Mouse (Mus musculus) layer of hippocampus, postnatal 25 days (tissue): Measurements from ENCODE around the gene Heatr3. TPM values are rescaled to one million over a fixed set of nuclear protein-coding genes. Genes with fewer than 3 reads are reported as not detected.

Source experiments
- DNase-seq, 2 experiments: peaks; one replicate each; pipeline ENCODE4 v3.0.0; 2022; ENCODE audit warnings: mixed read lengths in 2 of 2, low spot score in 1 of 2; ENCODE audit errors: extremely low spot score in 1 of 2
- total RNA-seq, 2 experiments: library from RNA; stranded (reverse); gene quantifications; 2 replicates each; pipeline ENCODE4 v1.2.3; 2021

Heatr3 gene
- 10 to 100 TPM; 29.5 to 31.9 TPM for total RNA-seq

DNA sequence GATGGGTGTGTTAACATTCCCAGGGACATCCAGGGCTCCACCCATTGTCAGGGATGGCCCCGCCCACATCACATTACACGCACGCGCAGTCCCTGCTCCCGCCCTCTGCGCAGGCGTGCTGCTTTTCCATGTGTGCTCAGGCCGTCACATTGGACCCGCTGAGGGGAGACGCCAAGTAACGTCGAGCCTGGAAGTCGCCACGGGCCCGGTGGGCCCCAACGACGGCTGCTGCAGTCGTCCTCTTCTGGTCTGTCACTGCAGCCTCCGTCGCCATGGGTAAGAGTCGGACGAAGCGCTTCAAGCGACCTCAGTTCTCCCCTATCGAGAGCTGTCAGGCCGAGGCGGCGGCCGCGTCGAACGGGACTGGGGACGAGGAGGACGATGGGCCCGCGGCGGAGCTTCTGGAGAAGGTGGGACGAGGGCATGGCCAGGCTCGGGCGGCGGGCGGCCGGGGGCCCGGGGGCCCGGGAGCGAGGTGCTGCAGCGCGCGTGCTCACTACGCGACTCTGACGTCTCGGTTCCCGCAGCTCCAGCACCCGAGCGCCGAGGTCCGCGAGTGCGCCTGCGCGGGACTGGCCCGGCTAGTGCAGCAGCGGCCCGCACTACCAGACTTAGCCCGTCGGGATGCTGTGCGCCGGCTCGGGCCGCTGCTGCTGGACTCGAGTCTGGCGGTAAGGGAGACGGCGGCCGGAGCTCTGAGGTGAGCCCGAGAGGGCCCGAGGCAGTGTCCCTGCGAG lies at the start of gene Heatr3:
Gene Heatr3, plus strand, starts transcription at position 108 of the 737 bp plus-strand sequence.
- DNase-seq, result peak; percentile 90

DNA sequence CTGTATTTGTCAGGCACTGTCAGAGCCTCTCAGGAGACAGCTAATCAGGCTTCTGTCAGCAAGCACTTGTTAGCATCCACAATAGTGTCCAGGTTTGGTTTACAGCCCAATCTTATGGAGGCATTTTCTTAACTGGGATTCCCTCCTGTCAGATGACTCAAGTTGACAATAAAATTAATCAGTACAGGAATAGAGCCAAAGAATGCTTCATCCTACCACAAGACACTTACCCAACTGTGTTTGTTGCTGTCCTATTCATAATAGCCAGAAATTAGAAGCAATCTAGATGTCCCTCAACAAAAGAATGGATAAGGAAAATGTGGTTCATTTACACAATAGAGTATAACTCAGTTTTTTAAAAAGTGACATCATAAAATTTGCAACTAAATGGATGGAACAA lies 49.6 kb upstream of the Heatr3 start:
- no peak for DNase-seq

DNA sequence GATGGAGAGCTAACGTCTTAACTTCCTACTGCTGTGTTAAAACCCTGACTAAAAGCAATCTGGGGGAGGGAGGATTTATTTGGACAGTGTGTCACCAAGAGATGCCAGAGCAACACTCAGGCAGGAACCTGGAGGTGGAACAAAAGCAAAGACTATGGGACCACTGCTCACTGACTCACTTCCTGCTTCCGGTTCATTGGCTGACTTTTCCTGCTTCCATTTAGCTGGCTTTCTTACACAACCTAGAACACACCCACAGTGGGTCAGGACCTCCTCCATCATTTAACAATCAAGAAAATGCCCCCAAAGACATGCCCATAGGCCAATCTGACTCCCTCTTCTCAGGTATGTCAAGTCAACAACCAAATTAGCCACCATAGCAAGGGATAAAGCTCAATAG lies 46.0 kb upstream of the Heatr3 start:
- no peak for DNase-seq

DNA sequence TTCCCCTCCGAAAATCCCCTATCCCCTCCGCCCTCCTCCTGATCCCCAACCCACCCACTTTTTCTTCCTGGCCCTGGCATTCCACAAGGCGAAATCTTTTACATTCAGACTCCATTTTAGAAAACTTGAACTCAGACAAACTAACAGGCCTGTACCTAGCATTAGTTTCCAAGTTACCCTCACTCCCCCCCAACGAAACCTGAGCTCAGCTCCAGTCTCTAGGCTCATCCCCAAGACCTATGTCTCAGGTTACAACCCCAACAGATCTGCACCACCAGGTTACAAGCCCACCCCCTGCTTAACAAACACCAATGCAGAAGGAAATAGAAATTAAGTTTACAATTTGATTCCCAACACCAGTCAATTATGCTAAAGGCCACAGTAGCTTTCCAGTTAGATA lies 44.3 kb upstream of the Heatr3 start:
- no peak for DNase-seq

DNA sequence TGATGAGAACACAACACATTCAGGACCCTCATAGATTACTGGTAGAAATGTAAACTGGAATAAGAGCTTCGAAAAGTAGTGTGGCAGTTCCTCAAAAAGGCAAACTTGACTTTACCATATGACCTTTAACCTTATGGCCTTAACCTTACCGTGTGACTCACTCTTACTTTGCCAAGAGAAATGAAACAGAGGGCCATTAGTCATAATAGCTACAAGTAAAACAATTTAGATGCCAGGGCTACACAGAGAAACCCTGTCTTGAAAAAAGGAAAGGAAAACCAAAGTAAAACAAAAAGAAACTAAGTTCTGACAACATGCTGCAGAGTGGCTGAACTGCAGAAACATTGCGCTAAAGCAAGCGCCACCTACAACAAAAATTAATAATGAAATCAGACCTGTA lies 38.8 kb upstream of the Heatr3 start:
- DNase-seq, result no peak

DNA sequence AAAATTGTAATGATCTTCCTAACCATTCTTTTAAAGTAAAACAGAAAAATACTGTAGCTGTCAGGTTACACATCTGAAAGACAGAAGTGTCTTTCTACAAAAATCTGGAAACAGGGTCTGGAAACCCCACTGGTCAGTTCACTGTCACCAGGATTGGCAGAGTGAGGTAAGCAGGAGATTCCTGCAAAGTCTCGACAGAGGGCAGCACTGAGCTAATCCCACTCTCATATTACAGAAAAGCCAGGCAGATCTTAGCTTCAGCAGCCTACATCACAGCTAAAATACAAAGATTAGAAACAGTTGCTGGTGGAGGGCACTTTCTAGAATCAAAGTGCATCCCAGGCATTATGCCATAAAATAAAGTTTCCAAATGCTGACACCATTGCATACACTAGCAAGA lies 38.1 kb upstream of the Heatr3 start:
- peak in 1 of 2 experiments; percentile 36 for DNase-seq

DNA sequence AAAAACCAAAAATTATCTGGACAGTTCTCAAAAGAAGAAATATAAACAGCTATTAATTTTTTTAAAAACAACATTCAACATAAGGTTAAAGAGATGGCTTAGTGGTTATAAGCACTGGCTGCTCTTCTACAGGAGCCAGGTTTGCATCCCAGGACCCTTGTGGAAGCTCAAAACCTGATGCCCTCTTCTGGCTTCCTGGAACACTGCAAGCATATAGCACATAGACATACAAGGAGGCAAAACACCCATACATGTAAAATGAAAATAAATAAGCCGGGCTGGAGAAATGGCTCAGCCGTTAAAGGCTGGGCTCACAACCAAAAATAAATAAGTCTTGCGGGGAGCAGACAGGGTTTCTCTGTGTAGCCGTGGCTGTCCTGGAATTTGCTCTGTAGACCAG lies 28.4 kb upstream of the Heatr3 start:
- DNase-seq, result no peak

DNA sequence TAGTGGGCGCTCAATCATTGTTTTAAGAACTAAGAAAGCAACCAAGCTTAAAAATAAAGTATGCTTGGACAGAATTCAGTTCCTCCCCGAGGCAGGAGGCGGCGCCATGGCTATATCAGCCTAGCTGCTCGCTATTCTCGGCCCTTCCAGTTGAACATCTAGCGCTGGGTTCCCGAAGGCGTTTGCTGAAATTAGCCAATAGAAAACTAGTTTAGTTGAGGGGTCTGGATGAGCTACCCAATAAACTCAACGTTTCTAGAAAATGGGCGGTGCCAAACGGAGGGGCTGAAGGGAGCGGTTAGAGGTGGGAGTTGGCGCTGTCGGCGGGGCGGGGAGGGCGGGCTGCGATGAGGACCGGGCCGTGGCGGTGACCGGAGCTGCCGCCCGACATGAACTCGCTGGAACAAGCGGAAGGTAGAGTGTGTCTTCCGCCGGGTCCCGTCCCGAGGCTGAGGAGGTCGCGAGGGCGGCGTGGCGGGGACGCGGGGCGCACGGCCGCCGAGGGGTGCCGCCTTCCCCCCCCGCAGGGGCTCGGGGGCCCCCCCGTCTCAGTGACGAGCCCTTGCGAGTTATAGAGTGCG lies 19.1 kb upstream of the Heatr3 start, which contains the start of gene Cnep1r1:
Gene Cnep1r1, plus strand, starts transcription at position 314 of the 581 bp plus-strand sequence.
- DNase-seq, result peak; percentile 82 to 84

DNA sequence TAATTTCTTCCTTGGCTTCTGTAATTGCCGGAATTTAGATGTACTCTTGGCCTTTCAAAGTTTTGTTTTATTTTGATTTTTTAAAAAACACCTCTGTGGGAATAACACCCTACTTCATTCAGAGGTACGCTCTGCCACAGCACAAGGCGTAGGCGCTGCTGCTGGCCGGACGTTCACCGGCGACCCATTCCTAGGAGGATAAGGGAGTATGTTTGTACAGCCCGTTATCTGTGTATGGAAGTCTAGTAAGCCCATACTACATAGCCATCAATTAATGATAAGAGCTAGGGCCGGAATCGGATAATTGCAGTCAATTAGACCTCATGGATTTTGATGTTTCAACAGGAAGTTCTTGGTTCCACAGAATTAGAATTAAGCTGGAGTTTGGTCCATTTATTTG lies 18.6 kb upstream of the Heatr3 start:
- no peak for DNase-seq

DNA sequence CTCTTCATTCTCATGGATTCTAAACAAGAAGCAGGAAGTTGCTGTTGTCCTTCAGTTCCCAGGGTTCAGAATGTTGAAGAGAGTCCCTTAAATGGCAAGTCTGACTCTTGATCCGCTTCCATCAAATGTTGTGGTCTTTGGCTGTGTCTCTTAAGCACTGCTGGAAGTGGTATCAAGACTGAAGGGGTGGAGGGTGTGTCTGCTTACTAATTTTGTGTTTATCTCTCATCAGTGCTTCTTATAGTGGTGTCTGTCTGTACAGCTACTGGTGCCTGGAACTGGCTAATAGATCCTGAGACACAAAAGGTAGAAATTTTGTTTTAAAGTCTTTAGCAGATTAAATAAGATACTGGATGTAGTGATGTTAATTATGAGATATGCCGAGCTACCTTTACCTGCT lies 12.8 kb upstream of the Heatr3 start:
- no peak for DNase-seq

DNA sequence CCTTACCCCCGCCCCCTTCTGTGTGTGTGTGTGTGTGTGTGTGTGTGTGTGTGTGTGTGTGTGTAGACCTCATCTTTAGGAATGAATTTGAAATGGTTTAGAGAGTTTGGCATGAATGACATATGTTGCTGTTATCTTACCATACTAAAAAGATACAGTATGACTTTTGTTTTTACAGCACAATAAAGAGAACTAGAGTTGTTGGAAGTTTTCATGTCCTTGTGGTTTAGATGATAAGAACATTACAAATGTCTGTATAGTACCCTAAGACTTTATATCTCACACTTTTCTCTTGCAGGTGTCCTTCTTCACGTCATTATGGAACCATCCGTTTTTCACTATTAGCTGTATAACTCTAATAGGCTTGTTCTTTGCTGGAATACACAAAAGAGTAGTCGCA lies 8.3 kb upstream of the Heatr3 start:
- no peak for DNase-seq

DNA sequence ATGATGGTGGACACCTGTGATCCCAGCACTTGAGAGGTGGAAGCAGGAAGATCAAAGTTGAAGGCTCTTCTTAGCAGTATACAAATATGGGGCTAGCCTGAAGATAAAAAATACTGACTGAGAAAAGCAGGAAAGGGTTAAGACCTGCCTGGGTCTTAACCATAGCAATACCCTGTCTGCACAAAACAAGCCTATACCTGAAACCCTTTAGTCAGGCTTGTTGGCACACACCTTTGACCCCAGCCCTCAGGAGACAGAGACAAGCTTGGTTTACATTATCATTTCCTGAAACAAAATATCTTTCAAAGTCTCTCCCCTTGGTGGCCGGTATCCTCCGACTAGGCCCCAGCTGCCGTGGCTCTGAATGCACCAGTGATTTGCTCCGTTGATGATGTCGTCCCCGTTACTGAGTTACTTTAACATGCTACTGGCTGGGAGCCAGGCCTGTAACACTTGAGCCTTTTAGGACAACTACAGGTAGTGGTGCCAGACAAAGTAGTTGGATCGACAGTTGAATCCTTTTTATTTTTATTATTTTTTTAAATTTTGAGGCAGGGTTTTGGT lies 6.8 kb upstream of the Heatr3 start:
- DNase-seq, result no peak

DNA sequence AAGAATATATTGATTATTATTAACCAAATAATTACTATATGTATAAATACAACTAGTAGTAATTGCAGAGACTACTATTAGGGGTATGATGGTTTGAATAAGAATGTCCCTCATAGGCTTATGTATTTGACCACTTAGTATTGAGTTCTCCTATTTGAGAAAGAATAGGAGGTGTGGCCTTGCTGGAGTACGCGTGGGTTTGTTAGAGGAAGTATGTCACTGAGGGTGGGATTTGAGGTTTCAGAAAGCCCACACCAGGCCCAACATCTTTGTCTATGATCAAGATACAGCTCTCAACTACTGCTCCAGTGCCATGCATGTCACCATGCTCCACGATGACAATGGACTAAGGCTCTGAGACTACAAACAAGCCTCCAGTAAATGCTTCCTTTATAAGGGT lies 1.6 kb downstream of the Heatr3 start:
- DNase-seq, result no peak

DNA sequence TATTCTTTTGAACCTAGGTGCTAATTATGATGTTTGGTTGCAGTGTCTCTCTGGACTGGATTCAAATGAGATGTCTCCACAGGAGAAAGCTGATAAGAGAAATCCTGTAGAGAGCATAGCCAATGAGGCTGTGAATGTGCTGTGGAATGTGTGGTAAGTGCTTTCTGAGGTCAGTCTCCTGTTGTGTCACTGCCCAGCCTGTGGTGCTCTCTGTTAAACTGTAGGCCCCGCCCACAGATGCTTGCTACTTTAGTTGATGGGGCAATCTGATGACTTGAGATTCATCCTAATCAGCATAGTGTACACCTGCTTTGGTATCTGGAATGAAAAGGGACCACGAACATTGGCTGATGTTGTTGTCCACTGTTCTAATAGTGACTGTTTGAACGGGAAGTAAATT lies 4.0 kb downstream of the Heatr3 start:
- DNase-seq, result no peak

DNA sequence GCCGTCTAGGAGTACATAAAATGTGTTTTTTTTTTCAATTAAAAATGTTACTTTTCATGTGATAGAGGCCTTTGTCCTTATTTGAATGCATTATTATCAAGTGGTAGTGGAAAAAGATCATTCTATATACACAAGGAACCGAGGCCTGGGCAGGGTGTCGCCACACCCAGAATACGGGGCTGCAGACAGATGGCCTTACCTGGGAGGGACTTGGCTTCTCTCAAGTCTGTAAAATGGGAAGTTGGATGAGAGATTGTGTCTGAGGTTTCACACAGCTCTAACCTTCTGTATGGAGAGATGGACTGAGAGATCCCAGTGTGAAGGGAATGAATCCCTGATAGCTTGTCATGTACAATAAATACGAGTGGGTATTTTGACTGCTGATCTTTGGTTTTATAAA lies 6.4 kb downstream of the Heatr3 start:
- no peak for DNase-seq

DNA sequence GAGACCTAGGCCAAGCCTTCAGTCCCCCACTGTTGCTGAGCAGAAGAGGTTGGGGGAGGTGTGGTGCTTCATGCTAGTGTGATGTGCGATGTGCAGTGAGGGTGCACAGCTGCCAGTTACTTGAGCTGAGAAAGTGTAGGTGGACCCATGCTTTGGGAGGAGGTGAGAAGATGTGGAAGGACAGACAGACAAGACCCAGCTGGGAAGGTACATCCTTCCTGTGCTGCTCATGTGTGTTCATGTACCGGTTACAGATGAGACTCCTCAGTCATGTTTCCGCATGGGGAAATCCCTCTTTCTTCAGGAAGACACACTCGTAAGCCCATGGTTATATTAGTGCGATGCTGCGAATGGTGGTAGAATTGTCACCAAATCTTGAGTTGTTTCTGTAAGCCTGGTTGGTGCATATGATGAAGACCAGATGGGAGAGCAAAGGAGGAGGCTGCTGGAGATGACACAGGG lies 13.3 kb downstream of the Heatr3 start:
- DNase-seq, result no peak

DNA sequence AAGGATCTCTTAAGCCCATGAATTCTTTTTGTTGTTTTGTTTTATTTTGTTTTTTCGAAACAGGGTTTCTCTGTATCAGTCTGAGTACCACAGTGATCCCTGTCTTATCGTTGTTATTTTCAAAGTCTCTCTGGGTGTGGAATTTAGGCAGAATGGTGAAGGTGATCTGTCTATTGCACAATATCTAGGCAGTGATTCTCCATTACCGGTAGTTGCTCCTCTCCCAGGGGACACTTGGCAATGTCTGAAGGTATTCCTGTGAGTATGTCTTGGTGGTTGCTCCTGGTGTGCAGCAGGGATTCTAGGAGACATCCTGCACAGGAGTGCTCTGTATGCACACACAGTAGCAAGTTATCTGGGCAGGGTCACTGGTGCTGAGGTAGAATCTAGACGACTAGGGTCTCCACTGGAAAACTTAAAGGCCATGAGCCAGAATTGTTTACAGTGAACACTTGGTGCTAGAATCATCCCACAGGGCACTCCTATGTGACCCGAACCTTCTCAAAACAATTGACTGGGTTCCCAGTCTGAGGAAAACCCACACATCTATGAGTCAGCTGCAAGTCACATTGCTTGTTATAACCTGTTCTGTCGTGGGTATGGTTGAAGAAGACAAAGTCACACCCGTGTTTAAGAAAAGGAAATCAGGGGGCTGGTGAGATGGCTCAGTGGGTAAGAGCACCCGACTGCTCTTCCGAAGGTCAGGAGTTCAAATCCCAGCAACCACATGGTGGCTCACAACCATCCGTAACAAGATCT lies 22.8 kb downstream of the Heatr3 start:
- DNase-seq, result no peak

DNA sequence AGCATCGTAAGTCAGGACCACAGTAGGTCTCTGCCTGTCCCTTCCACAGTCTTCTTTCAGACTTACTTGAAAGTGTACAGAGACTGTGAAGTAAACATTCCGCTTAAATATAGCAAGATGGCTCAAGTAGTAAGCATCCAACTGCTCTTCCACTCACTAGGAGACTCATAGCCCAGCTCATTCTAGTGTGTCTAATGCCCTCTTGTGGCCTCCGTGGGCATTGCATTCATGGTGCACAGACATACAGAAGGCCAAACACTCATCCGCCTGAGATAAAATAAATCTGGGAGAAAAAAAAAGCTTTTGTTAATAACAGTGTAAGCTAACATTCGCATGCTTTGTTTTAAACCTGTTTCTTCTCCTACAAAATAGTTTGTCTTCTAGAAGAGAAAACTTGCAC lies 23.8 kb downstream of the Heatr3 start:
- peak; percentile 17 to 74 for DNase-seq

DNA sequence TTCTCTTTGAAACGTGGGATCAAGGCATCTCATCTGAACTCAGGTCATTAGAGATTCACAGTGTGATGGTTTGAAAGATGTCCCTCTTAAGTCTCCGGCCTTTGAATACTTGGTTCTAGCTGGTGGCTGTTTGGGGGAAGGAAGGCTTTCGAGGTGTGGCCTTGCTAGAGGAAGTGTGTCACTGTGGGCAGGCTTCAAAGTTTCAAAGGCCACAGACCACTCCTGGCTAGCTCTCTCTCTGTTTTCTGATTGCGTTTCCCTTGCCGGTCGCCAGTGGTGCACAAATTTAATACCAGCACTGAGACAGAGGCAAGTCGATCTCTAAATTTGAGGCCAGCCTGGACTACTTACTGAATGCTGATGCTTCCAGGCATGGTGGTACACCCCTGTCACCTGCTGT lies 37.6 kb downstream of the Heatr3 start:
- no peak for DNase-seq

DNA sequence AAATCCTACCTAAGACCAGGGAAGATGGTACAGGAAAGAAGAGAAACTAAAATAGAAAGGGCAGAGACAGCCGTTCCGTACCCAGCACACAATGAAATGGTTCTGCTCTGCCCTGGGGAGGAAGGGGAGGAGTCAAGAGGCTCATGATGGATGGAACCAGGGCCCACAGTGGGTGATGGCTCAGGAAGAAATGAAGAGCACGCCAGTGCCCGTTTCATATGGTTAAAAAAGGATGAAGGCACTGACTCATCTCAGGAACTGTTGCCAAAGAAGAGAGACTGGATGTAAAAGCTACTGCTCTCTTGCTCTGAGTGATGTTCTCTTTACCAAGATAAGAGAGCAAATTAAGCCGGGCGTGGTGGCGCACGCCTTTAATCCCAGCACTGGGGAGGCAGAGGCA lies 39.6 kb downstream of the Heatr3 start:
- no peak for DNase-seq

DNA sequence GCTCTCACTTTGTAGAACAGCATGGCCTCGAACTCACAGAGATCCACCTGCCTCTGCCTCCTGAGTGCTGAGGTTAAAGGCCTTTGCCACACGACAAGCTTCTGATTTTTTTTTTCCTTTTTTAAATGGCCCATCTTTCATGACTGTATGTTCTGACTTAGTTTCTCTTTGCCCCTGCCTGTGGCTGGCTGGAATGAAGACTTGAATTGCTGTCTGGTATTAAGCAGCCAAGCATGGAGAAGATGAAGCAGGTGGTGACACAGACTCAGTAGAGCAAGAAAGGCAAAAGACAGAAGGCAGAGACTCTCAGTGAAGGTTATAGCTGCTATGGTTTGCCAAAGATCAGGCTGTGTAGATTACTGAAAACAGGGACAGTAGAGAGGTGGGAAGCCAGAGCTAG lies 45.5 kb downstream of the Heatr3 start:
- DNase-seq, result no peak
